Mouse (Mus musculus): ENCODE data around the gene Prim1. TPM values are rescaled to one million over a fixed set of nuclear protein-coding genes. Genes with fewer than 3 reads are reported as not detected.

The Prim1 gene
- 10 to 100 TPM; 19.9 to 23.8 TPM for total RNA-seq (2021)

DNA sequence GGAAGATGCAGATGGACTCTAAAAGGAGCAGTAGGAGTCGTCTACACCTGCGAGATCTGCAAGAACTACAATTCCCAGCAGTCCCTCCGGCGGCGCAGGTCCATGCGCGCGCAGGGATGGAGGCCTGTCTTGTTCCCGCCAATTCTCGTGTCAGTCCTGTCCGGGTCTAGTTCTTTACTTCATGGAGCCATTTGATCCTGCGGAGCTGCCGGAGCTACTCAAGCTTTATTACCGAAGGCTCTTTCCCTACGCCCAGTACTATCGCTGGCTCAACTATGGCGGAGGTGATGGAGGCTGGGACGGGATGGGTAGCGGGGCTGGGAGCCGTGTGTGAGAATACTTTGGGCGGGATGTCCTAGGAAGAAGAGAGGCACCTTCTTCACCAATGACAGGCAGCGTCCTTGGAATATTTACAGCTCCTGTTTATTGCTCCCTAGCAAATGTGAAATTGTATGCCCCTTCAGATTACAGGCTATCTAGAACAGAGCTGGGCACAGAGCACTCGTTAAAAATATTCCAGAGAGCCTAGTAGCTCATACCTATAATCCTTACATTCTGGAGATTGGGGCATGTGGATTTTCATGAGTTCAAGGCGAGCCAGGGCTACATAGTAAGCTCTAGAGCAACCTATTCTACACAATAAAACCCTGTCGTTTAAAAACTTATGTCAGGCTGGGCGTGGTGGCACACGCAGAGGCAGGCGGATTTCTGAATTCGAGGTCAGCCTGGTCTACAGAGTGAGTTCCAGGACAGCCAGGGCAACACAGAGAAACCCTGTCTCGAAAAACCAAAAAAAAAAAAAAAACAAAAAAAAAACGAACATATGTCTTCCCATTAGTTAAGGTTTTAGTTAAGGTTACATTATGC lies at the start of gene Prim1:
Gene Prim1, plus strand, starts transcription at position 101 of the 867 bp plus-strand sequence.
- peak; percentile 85 for DNase-seq
- intact Hi-C loops (cut with DNase I) = no loop called here

DNA sequence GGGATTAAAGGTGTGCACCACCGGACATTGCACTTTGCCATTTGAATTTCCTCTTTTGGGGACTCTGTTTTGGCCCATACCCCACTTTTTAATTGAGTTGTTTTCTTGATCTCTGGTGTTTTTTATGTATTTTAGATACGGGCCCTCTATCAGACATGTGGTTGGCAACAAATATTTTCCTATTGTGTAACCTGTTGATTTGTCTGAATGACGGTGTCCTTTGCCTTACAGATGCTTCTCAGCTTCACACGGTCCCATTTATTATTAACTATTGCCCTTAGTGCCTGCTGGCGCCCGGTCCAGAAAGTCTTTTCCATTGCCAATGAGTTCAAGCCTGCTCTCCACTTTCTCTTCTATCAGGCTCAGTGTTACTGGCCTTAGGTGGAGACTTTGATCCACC lies 48.5 kb upstream of the Prim1 start:
- intact Hi-C loops (cut with DNase I) = no loop called here
- DNase-seq = no peak

DNA sequence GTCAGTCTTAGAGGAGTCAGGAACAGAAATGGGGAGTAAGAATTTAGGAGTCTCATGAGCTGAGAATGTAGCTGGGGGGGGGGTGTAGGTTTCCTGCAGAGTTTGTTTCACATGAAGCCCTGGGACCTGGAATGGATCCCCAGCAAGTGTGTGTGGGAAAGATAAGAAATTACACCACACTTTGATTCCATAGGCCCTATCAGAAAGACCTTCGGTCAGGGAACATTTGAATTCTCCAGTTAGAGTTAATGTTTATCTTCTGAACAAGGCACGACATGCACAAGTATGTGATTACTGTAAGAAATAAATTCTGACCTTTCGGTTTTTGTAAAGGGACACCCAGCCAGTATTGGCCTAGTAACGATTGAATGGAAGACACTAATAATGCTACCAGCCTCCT lies 45.1 kb upstream of the Prim1 start:
- DNase-seq = no peak
- intact Hi-C loops (cut with DNase I) = no loop called here

DNA sequence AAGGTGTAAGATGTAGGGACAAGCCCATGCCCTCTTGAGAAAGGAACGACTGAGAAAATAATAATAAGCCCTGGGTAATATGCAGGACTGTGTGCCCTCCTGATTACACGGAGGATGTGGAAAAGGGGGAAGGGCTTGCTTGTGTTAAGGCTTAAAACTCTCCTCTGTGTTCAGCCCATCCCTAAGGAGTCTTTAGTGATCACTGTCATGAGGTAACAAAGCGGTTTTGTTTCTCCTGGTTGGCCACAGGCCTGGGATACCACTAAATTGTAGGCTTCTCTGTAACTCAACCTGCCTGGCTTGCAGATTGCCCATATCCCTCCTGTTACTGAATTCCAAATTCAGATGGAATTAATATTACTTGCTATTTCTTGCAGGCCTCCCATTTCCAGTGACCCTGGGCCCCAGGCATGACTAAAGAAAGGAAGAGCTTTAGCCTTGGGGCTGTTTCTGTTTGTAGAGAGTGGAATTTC lies 44.6 kb upstream of the Prim1 start:
- intact Hi-C loops (cut with DNase I) = no loop called here
- no peak for DNase-seq

DNA sequence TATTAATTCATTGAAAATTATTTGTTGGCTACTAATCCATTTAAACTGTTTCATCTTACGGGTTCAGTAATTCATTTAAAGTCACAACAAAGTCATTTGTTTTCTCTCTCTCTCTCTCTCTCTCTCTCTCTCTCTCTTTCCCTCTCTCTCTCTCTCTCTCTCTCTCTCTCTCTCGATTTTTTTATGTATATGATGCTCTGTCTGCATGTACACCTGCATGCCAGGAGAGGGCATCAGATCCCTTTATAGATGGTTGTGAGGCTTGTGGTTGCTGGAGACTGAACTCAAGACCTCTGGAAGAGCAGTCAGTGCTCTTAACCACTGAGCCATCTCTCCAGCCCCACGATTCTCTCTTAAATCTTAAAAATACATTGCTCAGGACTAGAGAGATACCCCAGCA lies 43.8 kb upstream of the Prim1 start:
- no peak for DNase-seq
- intact Hi-C loops (cut with DNase I) = no loop called here

DNA sequence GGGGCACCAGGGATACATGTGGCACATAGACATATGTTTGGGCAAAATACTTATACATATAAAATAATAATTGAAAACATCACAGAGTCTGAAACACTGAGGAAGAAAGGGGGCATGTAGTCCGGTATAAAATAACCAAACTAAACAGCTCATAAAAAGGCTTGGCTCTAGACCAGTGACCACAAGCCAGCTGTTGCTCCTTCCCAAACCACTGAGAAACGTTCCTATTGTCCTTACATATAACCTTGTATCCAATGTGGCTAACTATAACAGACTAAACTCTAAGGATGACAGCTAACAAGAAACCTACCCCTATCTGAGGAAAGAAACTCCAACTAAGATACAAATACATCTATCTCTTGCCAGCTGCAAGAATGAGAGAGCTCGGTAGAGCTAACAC lies 40.9 kb upstream of the Prim1 start:
- intact Hi-C loops (cut with DNase I) = no loop called here
- no peak for DNase-seq

DNA sequence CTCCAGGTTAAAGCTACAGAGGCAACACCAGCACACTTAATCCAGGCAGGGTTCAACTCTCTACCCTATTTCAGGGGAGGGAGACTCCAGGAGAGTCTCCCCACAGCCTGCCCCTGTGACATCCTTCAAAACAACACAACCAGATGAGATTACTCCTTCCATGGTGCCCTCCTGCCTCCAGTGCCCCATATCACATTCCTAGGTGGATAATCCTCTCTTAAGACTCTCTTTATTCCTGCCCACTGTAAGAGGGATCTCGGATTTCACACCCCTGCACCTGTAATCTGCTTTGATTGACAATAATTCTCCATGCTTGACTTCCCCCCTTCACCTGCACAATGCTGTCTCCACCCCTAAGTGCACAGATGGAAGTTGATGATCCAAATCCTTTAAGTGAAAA lies 39.5 kb upstream of the Prim1 start:
- intact Hi-C loops (cut with DNase I) = no loop called here
- no peak for DNase-seq

DNA sequence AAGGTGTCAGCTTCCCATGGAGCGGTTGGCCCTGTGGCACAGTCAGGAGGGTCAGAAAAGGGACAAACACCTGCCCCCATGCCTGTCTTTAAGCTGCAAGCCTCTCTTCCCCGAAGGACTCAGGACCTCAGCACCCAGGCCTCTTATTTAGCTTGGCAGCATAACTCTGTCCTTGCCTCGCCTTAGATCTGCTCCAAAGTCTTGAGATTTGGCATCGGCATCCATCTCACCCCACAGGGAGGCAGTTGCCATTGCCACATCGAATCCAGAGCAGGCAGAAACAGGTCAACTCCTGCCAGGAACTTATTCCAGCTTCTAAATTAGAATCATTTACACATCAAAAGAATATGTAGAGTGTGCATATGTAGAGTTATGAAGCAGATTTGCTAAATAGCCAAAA lies 30.3 kb upstream of the Prim1 start:
- DNase-seq = peak; percentile 3

DNA sequence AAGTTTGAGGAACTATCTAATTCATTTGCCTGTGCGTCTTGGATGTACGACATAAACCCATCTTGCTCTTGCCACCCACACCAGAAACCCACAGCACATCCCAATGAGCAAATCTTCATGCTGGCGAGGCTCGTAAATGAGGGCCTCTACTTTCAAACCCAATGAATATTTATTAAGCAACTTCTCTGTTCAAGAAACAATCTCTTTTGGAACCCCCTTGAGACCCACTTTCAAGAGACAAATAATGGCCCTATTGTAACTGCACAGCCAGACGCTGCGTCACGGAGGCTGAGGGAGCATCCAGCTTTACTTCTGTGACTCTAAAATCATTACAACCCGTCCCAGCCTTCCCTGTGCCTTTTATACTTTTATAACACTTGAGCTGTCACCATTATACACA lies 29.4 kb upstream of the Prim1 start:
- DNase-seq = peak; percentile 3
- intact Hi-C loops (cut with DNase I) = no loop called here

More for the DNA sequence above, 30.3 kb upstream of the Prim1 start:
- intact Hi-C loops (cut with DNase I) = no loop called here

DNA sequence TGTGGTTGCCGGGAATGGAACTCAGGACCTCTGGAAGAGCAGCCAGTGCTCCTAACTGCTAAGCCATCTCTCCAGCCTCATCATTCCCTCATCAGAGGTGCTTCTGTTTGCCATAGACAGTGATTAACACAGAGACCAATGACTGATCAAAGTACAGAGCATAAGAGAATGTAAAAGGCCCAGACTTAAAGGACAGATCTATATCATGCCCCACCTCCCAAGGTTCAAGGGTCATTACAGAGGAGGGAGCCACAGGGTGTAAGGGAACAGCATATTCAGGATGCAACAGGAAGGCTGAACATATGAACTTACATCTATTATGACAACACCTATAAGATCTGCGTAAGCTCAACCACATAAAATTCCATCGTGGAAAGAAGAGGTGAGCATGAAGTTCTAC lies 18.3 kb upstream of the Prim1 start:
- DNase-seq = no peak

DNA sequence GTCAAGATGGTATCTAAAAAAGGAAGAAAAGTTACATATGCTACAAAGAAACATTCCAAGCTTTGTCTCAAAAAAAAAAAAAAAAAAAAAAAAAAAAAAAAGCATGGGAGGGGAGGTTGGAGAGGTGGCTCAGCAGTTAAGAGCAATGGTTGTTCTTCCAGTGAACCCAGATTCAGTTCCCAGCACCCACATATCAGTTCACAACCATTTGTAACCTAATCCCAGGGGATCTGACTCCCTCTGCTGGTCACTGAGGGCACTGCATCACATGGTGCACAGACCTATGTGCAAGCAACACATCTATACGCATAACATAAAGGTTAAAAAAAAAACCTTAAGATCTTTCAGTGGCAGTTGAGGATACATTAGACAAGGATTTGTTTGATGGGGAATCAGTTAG lies 16.7 kb upstream of the Prim1 start:
- DNase-seq = no peak
- intact Hi-C loops (cut with DNase I) = no loop called here

More for the DNA sequence above, 18.3 kb upstream of the Prim1 start:
- intact Hi-C loops (cut with DNase I) = no loop called here

DNA sequence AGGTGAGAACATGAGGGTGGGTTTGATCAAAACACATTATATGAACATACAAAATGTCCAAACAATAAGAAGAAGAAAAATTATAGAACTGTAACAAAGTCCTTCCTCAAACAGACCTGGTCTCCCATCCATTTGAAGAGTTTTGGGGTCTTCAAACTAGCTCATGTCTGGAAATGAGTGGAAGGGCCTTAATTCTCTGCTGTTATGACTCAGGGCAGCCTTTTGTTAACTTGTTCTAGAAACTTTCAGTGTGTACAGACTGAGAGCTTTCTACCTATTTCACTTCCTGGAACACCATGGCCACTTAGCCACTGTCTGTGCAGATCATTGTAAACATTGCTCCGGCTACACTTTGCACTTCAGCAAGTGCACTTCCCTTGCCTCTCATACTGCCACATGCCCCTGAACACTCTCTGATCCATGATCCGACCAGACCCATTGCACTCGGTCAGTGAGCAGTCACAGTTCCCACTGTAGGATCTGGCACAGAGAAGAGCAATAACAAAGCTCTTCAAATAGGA lies 11.6 kb upstream of the Prim1 start:
- intact Hi-C loops (cut with DNase I) = no loop called here
- no peak for DNase-seq

DNA sequence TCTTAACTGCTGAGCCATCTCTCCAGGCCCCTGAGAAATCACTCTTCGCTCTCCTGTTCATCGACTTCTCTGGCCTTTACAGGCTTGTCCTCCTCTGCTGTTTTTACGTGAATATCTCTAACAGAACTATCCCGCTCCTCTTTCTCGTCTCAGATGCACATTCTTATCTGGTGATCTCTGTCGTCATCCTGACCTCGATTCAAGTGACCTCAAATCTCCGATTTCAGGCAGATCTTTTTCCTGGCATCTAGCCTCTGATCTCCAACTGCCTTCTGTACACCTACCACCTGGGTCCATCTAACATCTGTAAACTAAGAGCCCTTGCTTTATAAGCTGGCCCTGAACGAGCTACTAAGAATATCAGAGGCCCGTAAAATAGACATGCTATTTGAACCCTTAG lies 10.1 kb upstream of the Prim1 start:
- intact Hi-C loops (cut with DNase I) = loop anchor here (5.0 kb wide), 1 partner anchor 48 kb away; no protein-coding TSS in a partner anchor
- DNase-seq = no peak

DNA sequence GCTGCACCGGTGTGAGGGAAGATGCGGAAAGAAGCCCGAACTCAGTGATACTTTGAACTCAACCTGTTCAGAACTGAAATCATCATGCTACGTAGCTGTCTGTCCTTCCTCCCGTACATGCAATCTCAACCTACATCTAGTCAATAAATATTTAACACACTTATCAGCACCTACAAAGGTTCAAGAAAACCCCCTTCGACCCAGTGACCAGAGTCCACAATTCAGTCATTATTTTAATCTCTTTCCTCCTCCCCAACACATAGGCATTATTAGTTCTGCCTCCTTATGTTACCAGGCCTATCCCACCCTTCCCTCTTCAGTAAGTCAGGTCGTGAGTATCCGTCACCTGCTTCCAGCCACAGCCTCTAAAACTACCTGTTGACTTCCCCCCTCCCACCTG lies 9.5 kb upstream of the Prim1 start:
- intact Hi-C loops (cut with DNase I) = loop anchor here (5.0 kb wide), 1 partner anchor 48 kb away; no protein-coding TSS in a partner anchor

DNA sequence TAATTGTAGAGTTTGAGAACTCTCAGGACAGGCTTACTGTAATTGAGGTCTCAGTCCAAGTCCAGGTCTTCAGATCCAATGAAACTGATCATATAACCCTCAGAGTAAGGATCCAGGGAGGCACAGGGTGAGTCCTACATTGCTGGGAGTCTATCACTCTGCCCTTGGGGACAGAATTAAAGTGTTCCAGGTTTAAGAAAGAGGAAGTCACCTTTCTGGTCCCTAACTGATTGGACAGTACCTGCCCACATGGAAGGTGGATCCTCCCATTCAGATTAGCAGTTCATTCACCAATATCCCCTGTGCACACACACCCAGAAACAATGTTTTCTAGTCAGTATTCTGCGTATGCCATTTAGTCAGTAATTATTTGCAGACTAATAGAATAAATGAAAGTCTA lies 7.5 kb upstream of the Prim1 start, which contains the start of gene Hsd17b6:
Gene Hsd17b6, minus strand, starts transcription at position 166 of the 400 bp plus-strand sequence.
- intact Hi-C loops (cut with DNase I) = loop anchor here (5.0 kb wide), 1 partner anchor 50 kb away; no protein-coding TSS in a partner anchor
- no peak for DNase-seq

More for the DNA sequence above, 9.5 kb upstream of the Prim1 start:
- no peak for DNase-seq

DNA sequence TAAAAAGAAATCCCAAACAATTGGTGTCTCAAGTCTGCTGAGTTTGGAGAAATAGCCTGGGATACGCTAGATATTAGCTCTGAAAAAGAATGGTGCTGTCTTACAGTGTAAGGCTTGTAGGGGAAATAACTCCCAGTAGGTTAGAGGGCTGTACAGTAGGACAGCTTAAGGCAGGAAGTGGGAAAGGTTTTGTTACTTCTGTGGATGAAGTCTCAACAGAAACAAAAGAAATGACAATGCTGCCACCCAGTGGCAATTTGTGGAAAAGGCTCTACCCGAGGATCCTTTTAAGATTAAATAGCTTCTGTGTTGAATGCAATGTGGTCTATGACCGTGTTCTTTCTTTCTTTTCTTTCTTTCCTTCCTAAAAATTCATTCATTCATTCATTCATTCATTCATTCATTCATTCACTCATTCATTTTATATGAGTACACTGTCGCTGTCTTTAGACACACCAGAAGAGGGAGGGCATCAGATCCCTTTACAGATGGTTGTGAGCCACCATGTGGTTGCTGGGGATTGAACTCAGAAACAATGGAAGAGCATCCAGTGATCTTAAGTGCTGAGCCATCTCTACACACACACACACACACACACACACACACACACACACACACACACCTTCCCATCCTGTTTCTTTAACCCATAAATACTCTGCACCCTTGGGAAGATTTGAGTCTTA lies 6.6 kb upstream of the Prim1 start:
- peak; percentile 72 for DNase-seq
- intact Hi-C loops (cut with DNase I) = loop anchor here (5.0 kb wide), 1 partner anchor 51 kb away; no protein-coding TSS in a partner anchor

DNA sequence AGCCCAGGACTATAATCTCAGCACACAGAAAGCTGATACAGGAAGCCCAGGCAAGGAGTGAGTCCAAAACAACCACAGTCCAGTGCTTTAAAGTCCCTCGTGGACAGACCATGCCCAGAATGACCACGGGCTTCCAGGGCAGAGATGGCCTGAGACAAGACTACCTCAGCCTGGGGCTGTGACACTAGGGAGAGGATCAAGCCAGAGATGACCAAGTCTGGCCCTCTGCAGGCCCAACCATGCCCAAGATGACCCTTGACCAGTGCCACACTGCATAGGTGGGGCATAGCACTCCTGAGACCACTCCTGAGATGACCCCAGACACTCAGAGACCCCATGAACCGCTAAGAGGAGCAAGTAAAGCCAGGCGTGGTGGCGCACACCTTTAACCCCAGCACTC lies 5.2 kb upstream of the Prim1 start:
- intact Hi-C loops (cut with DNase I) = loop anchor here (5.0 kb wide), 1 partner anchor 52 kb away; no protein-coding TSS in a partner anchor

DNA sequence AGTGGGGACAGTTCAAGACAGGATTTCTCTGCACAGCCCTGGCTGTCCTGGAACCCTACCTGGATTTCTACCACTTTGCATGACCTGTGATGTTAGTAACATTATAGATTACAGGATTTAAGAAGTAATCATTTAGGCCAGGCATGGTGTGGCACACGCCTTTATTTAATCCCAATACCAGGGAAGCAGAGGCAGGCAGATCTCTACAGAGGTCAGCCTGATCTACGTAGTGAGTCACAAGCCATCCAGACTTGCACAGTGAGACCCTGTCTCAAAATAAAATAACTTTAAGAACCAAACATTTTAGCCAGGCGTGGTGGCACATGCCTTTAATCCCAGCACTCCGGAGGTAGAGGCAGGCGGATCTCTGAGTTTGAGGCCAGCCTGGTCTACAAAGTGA lies 7.2 kb downstream of the Prim1 start:
- intact Hi-C loops (cut with DNase I) = no loop called here
- no peak for DNase-seq

More for the DNA sequence above, 5.2 kb upstream of the Prim1 start:
- DNase-seq = no peak

DNA sequence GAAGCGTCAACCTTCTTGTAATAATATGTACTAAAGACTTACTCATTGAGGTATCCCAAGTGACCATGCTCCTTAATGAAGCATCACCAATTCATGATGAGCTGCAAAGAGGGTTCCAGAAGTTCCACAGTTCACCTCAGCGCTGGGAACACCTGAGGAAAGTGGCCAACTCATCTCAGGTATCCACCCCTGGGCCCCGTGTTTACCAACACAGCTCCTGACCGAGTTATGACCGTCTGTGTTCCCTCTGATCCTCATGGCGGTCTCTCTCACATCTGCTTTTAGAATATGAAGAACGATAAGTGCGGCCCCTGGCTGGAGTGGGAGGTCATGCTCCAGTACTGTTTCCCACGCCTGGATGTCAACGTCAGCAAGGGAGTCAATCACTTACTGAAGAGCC lies 8.5 kb downstream of the Prim1 start:
- intact Hi-C loops (cut with DNase I) = no loop called here
- no peak for DNase-seq

DNA sequence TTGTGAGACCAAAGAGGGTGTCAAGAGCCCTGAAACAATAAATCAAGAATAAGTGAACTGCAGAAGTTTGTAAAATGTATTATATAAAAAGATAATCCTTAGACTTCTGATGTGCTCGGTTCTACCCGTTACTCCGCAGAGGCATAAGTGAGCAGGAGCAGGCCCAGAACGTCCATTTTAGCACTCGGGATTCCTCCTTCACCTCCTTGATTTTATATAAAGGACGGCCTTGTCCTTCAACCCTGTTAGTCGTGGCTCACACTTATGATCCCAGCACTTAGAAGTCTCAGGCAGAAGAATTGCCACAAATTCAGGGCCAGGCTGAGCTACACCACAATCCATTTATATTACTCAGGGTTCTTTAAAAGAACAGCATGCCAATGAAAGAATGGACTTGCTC lies 15.0 kb downstream of the Prim1 start:
- intact Hi-C loops (cut with DNase I) = no loop called here
- no peak for DNase-seq

DNA sequence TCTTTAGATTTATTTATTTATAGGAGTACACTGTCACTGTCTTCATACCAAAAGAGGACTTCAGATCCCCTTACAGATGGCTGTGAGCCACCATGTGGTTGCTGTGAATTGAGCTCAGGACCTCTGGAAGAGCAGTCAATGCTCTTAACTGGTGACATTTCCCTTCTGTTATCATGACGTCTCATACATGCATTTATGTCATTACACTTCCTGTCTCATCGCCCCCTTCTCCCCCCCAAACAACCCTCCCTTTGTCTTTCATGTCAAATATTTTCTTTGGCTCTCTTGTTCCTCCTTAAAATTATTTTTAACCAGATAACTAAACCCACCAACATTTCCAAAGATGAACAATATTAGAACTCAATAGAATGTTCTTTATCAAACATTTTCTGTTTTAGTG lies 15.9 kb downstream of the Prim1 start:
- intact Hi-C loops (cut with DNase I) = no loop called here
- no peak for DNase-seq
